Mouse (Mus musculus) kidney, embryonic 14.5 days (tissue): ENCODE results near the gene Foxc2. TPM values are rescaled to one million over a fixed set of nuclear protein-coding genes. Genes with fewer than 3 reads are reported as not detected.

Source experiments
- ATAC-seq: fragments of 200-750 bp; cut with Nextera tagmentation; 2 replicates; pipeline ENCODE4 v1.8.0; 2017; ENCODE audit warnings: moderate number of reproducible peaks, mild to moderate bottlenecking, moderate TSS enrichment, moderate library complexity; ENCODE audit not compliant: low FRiP score, low TSS enrichment
- H3K27ac ChIP-seq: fragments of 300-500 bp; sonication (generic); 2 replicates; pipeline ENCODE4 v1.5.1; 2014; ENCODE audit warnings: low read depth, mild to moderate bottlenecking, low read length, moderate library complexity, mixed read lengths
- H3K27me3 ChIP-seq: fragments of 300-500 bp; sonication (generic); 2 replicates; pipeline ENCODE4 v1.6.1; 2014; ENCODE audit warnings: mild to moderate bottlenecking, low read length; ENCODE audit not compliant: control insufficient read depth, insufficient read depth
- H3K36me3 ChIP-seq: fragments of 300-500 bp; sonication (generic); 2 replicates; pipeline ENCODE4 v1.6.1; 2014; ENCODE audit warnings: low read length, mixed read lengths; ENCODE audit not compliant: control insufficient read depth, insufficient read depth
- H3K4me1 ChIP-seq: fragments of 300-500 bp; sonication (generic); 2 replicates; pipeline ENCODE4 v1.6.1; 2014; ENCODE audit warnings: low read length, mixed read lengths; ENCODE audit not compliant: control insufficient read depth, insufficient read depth
- H3K4me2 ChIP-seq: fragments of 300-500 bp; sonication (generic); replicated peaks from 2 replicates; pipeline ENCODE4 v1.6.1; 2014; ENCODE audit warnings: low read depth, mild to moderate bottlenecking, low read length
- H3K4me3 ChIP-seq: fragments of 300-500 bp; sonication (generic); 2 replicates; pipeline ENCODE4 v1.5.1; 2014; ENCODE audit warnings: mild to moderate bottlenecking, low read length
- H3K9ac ChIP-seq: fragments of 300-500 bp; sonication (generic); 2 replicates; pipeline ENCODE4 v1.6.1; 2014; ENCODE audit warnings: low read depth, mild to moderate bottlenecking, low read length, moderate library complexity
- H3K9me3 ChIP-seq: fragments of 300-500 bp; sonication (generic); 2 replicates; pipeline ENCODE4 v1.6.1; 2016; ENCODE audit warnings: low read length; ENCODE audit not compliant: control insufficient read depth
- WGBS: fragments of 180-500 bp; shearing (Covaris S2); extraction: QIAGEN DNeasy Blood & Tissue Kit; methylation state at CpG from one replicate; pipeline ENCODE4 v1.1.7; 2014; 5-methylcytosine and 5-hydroxymethylcytosine counted together
- polyA plus RNA-seq: library from polyadenylated mRNA; unstranded; fragments of >200 nt; fragmentation: Nextera tagmentation; extraction: Ambion mirVana; gene quantifications from 2 replicates; pipeline ENCODE4 v1.2.1, GENCODE M21; 2014

Foxc2 gene
- polyA plus RNA-seq, 1 experiment from 2014 or later, result 52.3 TPM

DNA sequence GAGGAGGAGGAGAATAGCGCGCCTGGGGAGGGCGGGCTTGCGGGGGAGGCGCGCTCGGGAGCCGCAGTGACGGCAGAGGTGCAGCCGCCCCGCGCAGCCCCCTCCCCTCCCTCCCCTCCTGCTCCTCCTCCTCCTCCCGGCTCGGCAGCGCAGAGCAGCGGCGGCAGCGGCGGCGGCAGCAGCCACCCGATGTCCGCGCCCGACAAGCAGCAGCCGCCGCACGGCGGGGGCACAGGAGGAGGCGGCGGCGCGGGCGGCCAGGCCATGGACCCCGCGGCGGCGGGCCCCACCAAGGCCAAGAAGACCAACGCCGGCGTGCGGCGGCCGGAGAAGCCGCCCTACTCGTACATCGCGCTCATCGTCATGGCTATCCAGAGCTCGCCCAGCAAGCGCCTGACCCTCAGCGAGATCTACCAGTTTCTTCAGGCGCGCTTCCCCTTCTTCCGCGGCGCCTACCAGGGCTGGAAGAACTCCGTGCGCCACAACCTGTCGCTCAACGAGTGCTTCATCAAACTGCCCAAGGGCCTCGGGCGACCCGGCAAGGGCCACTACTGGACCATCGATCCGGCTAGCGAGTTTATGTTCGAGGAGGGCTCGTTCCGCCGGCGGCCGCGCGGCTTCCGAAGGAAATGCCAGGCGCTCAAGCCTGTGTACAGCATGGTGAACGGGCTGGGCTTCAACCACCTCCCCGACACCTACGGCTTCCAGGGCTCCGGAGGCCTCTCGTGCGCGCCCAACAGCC lies 31.6 kb upstream of the Foxc2 start, which contains the start of gene Foxf1:
Foxf1 (plus strand) TSS at position 177 of the 742 bp plus-strand sequence.
- ATAC-seq, result peak; percentile 20; the same call in 1 of the 2 replicates
- peak within 1 kb of the TSS; percentile 97 for H3K4me2 ChIP-seq
- H3K9ac ChIP-seq, result peak within 1 kb of the TSS; percentile 35
- peak within 1 kb of the TSS; percentile 56 for H3K4me3 ChIP-seq
- H3K36me3 ChIP-seq, result no peaks in the 10 kb centered on the region
- no peaks in the 10 kb centered on the region for H3K9me3 ChIP-seq
- peaks cover 21% of the 10 kb centered on the region for H3K4me1 ChIP-seq
- H3K27ac ChIP-seq, result no peak within 1 kb of the TSS
- peaks cover 98% of the 10 kb centered on the region for H3K27me3 ChIP-seq
- WGBS, result 1% methylated on average over 71 of the region's 83 CpGs

GRCm38 (mm10) chr8:121085011-121085410 lies 31.0 kb upstream of the Foxc2 start:
- H3K9ac ChIP-seq, result peak overlapping the region; percentile 35
- peaks cover 98% of the 10 kb centered on the region for H3K27me3 ChIP-seq
- WGBS, result 3% methylated on average over 30 of the region's 30 CpGs
- H3K4me1 ChIP-seq, result peaks cover 23% of the 10 kb centered on the region
- no peak for ATAC-seq
- H3K4me2 ChIP-seq, result peak overlapping the region; percentile 97; the same call in 1 of the 2 replicates
- H3K9me3 ChIP-seq, result no peaks in the 10 kb centered on the region
- peak overlapping the region; percentile 56 for H3K4me3 ChIP-seq
- H3K27ac ChIP-seq, result no peak overlapping the region
- no peaks in the 10 kb centered on the region for H3K36me3 ChIP-seq

GRCm38 (mm10) chr8:121085561-121085960 lies 30.4 kb upstream of the Foxc2 start:
- WGBS, result 63% methylated on average over 3 of the region's 3 CpGs
- H3K27me3 ChIP-seq, result peaks cover 98% of the 10 kb centered on the region
- peak overlapping the region; percentile 56; the same call in 1 of the 2 replicates for H3K4me3 ChIP-seq
- ATAC-seq, result no peak
- no peaks in the 10 kb centered on the region for H3K9me3 ChIP-seq
- no peak overlapping the region for H3K27ac ChIP-seq
- H3K4me1 ChIP-seq, result peaks cover 23% of the 10 kb centered on the region
- H3K36me3 ChIP-seq, result no peaks in the 10 kb centered on the region
- H3K9ac ChIP-seq, result no peak overlapping the region
- H3K4me2 ChIP-seq, result no peak overlapping the region

DNA sequence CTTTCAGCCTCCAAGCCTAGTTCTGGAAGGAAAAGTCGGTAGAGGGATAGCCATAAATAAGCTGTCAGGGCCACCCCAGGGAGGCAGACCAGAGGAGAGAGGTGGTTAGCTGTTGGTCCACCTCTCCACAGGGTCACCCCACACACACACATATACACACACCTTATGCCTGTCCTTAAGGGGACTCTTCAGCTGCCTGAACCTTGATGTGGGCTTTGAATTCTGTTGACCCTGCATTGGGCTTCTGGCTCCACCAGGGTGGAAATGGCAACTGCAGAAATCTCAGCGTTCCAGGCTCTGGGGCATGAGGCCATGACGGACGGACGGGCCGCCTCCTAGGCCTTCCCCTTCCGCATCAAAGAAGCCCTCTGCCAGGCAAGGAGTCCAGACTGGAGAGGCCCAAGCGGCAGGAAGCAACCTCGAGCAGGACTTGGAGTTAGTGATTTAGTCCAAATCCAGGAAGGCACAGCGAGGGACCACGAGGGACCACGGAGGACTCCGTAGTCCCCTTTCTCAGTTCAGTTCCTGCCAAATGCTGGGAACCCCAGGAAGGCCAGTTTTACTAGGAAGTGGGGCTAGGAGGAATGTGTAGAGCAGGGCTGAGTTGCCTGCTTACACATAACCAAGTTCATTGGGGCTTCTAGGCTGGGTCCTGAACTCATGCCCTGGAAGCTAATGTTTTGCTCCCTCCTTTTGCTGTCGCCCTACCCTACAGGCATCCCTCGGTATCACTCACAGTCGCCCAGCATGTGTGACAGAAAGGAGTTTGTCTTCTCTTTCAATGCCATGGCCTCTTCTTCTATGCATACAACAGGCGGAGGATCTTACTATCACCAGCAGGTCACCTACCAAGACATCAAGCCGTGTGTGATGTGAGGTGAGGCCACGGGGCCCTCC lies 29.7 kb upstream of the Foxc2 start:
- WGBS, result 23% methylated on average over 19 of the region's 19 CpGs
- Histone ChIP-seq H3K27me3 (peaks cover 98% of the 10 kb centered on the region), H3K9ac (no peak overlapping the region), H3K36me3 (no peaks in the 10 kb centered on the region), H3K9me3 (no peaks in the 10 kb centered on the region), H3K4me3 (peak overlapping the region; percentile 56; the same call in 1 of the 2 replicates), H3K4me1 (peaks cover 23% of the 10 kb centered on the region), H3K4me2 (no peak overlapping the region), H3K27ac (no peak overlapping the region)
- no peak for ATAC-seq

DNA sequence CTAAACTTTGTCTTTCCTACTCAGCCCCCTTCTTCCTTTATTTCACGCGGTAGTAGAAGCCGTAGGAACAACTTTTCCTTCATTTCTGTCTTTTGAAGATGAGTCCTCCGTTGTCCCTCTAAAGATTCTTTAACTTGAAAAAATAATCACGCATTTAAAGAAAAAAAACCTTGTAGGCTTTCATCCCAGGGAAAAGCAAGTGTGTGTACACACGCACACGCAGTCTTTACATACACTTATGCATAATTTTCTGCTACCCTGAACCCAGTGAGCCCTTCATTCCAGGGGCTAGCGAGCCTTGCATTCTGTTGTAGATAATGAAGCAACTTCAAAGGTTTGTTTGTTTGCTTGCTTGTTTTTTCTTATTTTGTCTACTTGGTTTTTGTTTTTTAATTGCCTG lies 27.7 kb upstream of the Foxc2 start:
- Histone ChIP-seq H3K36me3 (no peaks in the 10 kb centered on the region), H3K4me1 (peaks cover 18% of the 10 kb centered on the region; the same call in 1 of the 2 replicates), H3K27ac (no peak overlapping the region), H3K9ac (no peak overlapping the region), H3K27me3 (peaks cover 96% of the 10 kb centered on the region), H3K9me3 (no peaks in the 10 kb centered on the region), H3K4me3 (no peak overlapping the region), H3K4me2 (no peak overlapping the region)
- ATAC-seq, result no peak
- WGBS, result 7% methylated on average over 8 of the region's 8 CpGs

- Histone ChIP-seq H3K4me1 (peaks cover 14% of the 10 kb centered on the region; the same call in 1 of the 2 replicates), H3K27ac (no peak overlapping the region), H3K9me3 (no peaks in the 10 kb centered on the region), H3K4me2 (0 out of 2 replicates have a peak overlapping the region, but pooled peaks have one; percentile 4), H3K9ac (no peak overlapping the region), H3K27me3 (peaks cover 92% of the 10 kb centered on the region), H3K36me3 (no peaks in the 10 kb centered on the region), H3K4me3 (peak overlapping the region; percentile 17)
- WGBS, result 3% methylated on average over 40 of the region's 40 CpGs
- ATAC-seq, result no peak
Observed at GRCm38 (mm10) chr8:121088871-121089630, 26.9 kb upstream of the Foxc2 start.

- Histone ChIP-seq H3K27ac (no peak overlapping the region), H3K36me3 (no peaks in the 10 kb centered on the region), H3K4me1 (0 out of 2 replicates have a peak, but pooled peaks cover 7% of the 10 kb centered on the region), H3K4me2 (peak overlapping the region; percentile 4; the same call in 1 of the 2 replicates), H3K9me3 (no peaks in the 10 kb centered on the region), H3K9ac (no peak overlapping the region), H3K4me3 (peak overlapping the region; percentile 17), H3K27me3 (peaks cover 85% of the 10 kb centered on the region)
- ATAC-seq, result no peak
- 2% methylated on average over 32 of the region's 32 CpGs for WGBS
Observed at GRCm38 (mm10) chr8:121089631-121090380, 26.2 kb upstream of the Foxc2 start.

DNA sequence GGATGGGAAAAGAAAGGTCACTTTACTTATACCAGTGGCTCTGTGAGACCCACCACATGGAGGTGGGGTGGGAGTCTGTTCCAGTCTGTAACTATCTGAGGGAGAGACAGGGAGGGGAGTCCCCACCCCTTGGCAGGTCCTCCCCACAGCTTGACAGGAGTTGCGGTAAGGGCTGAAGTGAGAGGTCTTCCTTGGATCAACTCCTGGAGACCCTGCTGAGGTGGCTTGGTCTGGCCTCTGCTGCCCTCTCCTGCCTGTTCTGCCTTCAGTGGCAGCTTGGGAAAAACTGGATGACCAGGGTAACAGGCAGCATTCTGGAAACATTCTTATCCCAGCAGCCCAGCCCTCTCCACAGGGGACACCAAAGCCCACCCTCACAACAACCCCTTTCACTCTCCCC lies 25.3 kb upstream of the Foxc2 start:
- no peak overlapping the region for H3K4me2 ChIP-seq
- H3K27ac ChIP-seq, result no peak overlapping the region
- H3K27me3 ChIP-seq, result peaks cover 75% of the 10 kb centered on the region
- no peak overlapping the region for H3K4me3 ChIP-seq
- H3K9me3 ChIP-seq, result no peaks in the 10 kb centered on the region
- H3K9ac ChIP-seq, result no peak overlapping the region
- 0% methylated on average over 1 of the region's 1 CpGs for WGBS
- H3K4me1 ChIP-seq, result 0 out of 2 replicates have a peak, but pooled peaks cover 5% of the 10 kb centered on the region
- no peak for ATAC-seq
- H3K36me3 ChIP-seq, result no peaks in the 10 kb centered on the region
